Mouse (Mus musculus) E14TG2a.4 (cell line): ENCODE measurements around the gene Fbxl17.

Source experiments
- CTCF ChIP-seq: conservative IDR thresholded peaks from 2 replicates; pipeline ENCODE4 v1.5.1; 2014; ENCODE audit warnings: low read length
- NANOG ChIP-seq: IDR thresholded peaks from 2 replicates; pipeline ENCODE4 v1.6.1; 2014; ENCODE audit warnings: borderline replicate concordance, low read length, mixed read lengths
- POU5F1 ChIP-seq: IDR thresholded peaks from 2 replicates; pipeline ENCODE4 v1.6.1; 2014; ENCODE audit warnings: low read length, borderline replicate concordance

DNA sequence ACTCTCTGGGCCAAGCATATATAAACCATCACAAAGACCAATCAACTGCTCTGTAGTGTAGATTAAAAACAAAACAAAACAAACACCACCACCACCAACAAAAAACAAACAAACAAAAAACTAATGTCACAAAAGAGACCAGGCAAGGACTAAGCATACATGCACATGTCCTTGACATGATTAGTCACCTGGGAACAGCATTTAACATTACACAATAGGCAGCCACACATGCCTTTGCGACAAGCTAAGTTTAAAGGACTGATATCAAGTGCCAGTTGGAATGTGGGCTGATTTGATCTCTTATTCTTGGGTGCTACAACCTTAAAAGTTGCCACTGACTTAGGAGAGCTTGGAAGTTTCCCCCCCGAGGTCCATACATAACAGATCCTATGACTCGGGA lies 446.5 kb downstream of the Fbxl17 start:
- TF ChIP-seq CTCF (no peak), POU5F1 (no peak), NANOG (no peak)
